ENCODE assay signal across 18 mouse cellular contexts in genomic region chr6:62573611-62574010, GRCm38 (mm10).
DNase-seq lines count a peak whose midpoint lies in the region; ATAC-seq lines count a peak whose summit lies in the region.
"Had no signal": no experiment of that assay in that cellular context is flagged by ENCODE, and none has a peak within 500 bp of the region (broad histone marks: within the 10 kb centered on the region; RNA-seq: fewer than 3 reads in every experiment).

No protein-coding gene starts in this region.

- DNase-seq in frontal cortex, postnatal 14 days (ENCODE audit: low spot score in 2 of 2) = no peak
- peak; percentile 6 to 13 for DNase-seq in left cerebral cortex, postnatal 14 days (ENCODE audit: low spot score in 2 of 2)
- DNase-seq in left cerebral cortex, postnatal 4 days = no peak
- DNase-seq in lung, postnatal 36 days = peak; percentile 2
- no peak for DNase-seq in lung, postnatal 10 days
- peak; percentile 4 for DNase-seq in urinary bladder, postnatal 25 days (ENCODE audit: low spot score)
- DNase-seq in urinary bladder, adult 18-20 months (ENCODE audit: low spot score in 2 of 2) = no peak
- DNase-seq: adrenal gland, adult 8-10 months; adrenal gland, postnatal 36 days; B cell, adult 2 months; cerebellum, adult 11 months; cerebellum, adult 8-10 months; cerebellum, postnatal 25 days; gastrocnemius, adult 2 months; gastrocnemius, postnatal 25 days had no signal

- peak; percentile 64 for ATAC-seq in frontal cortex, adult (ENCODE audit: low TSS enrichment)
- ATAC-seq: CD4-positive, CD25-positive, alpha-beta regulatory T cell, adult 4 months; forebrain, embryonic 16.5 days had no signal

- intact Hi-C loops in left cerebral cortex, postnatal 14 days (cut with DNase I) = no loop called here
- intact Hi-C loops in left cerebral cortex, postnatal 4 days (cut with DNase I) = no loop called here

Comparison
In these comparisons a context has a peak if more than half of its experiments do, and no peak if none do; other contexts are left out.
1. DNase-seq: peak in left cerebral cortex, postnatal 14 days (2 of 2), lung, postnatal 36 days (single experiment) and urinary bladder, postnatal 25 days (single experiment); none in frontal cortex, postnatal 14 days (0 of 2), left cerebral cortex, postnatal 4 days (single experiment), lung, postnatal 10 days (single experiment) and urinary bladder, adult 18-20 months (0 of 2).